Mouse (Mus musculus): Measurements from ENCODE around the gene Cyp2w1. TPM values are rescaled to one million over a fixed set of nuclear protein-coding genes. Genes with fewer than 3 reads are reported as not detected.

Gene Cyp2w1
- polyA plus RNA-seq, 1 experiment from 2014 or later = not detected

DNA sequence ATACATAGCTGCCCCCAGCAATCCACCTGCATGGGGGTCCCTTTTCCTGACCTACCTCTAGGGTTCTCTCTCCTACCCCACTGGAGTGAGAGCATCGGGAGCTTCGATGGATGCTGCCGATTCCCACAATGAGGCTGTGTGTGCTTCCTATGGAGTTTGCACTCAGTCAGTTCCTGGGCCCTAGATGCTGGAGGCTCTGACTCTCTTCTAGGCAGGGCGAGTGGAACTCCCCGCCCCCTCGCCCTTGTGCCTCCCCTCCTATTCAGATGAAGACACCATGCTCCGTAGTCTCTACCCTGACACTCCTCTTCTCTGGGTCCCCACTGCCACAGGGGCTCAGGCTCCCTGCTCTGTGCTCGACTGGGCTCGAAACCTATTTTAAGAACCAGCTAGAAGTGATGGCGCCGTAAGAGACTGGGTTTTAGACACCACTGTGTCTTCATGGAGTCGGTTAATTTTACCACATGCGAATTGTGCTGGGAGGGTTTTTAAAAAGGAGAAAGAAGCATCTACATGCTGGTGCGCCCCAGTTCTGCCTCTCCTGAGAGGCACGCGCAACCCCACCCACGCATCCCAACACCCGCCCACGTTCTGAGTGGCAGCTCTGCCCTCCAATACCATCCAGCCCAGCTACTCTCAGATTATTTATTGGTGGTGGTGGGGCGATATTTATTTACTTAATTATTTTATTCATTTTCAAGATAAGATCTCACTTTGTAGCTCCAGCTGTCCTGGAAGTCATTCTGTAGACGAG lies 34.5 kb upstream of the Cyp2w1 start:
- WGBS = 61% methylated on average over 21 of the region's 21 CpGs
- no peaks in the 10 kb centered on the region for H3K27me3 ChIP-seq (ENCODE audit: control insufficient read depth, insufficient read depth, low read length)
- no peak overlapping the region for H3K4me3 ChIP-seq (replicated peaks; ENCODE audit: low read depth, low read length)
- H3K9me3 ChIP-seq (ENCODE audit: control insufficient read depth, low read length) = no peaks in the 10 kb centered on the region
- ATAC-seq (ENCODE audit: low FRiP score, low TSS enrichment) (no peak), DNase-seq (no peak)
- no peak overlapping the region for H3K4me2 ChIP-seq (ENCODE audit: low read length)
- no peaks in the 10 kb centered on the region for H3K4me1 ChIP-seq (ENCODE audit: control insufficient read depth, insufficient read depth, low read length)
- no peak overlapping the region for H3K9ac ChIP-seq (replicated peaks; ENCODE audit: low read length)
- H3K27ac ChIP-seq (replicated peaks; ENCODE audit: low read depth, low read length) = no peak overlapping the region
- no peaks in the 10 kb centered on the region for H3K36me3 ChIP-seq (ENCODE audit: control insufficient read depth, insufficient read depth, low read length)

DNA sequence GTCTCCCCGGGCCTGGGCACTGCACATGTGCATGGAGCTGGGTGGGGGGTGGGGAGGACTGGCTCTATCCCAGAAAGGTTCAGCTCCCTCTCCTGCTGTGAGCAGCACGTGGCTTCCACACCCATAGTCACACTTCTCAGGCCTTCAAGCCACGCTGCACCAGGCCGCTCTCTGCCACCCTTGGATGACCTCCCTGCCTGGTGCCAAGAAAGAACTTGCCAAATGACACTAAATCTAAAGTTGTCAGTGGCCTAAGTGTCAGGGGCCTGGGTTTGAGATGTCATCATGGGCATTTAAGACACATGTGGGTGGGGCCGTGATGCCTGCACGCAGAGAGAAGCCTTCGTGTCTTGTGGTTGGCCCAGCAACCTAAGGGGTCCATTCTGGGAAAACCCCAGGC lies 32.0 kb upstream of the Cyp2w1 start:
- H3K4me2 ChIP-seq (ENCODE audit: low read length) = no peak overlapping the region
- H3K27me3 ChIP-seq (ENCODE audit: control insufficient read depth, insufficient read depth, low read length) = peaks cover 18% of the 10 kb centered on the region
- 81% methylated on average over 7 of the region's 7 CpGs for WGBS
- H3K4me3 ChIP-seq (replicated peaks; ENCODE audit: low read depth, low read length) = no peak overlapping the region
- ATAC-seq (ENCODE audit: low FRiP score, low TSS enrichment) (no peak), DNase-seq (no peak)
- no peaks in the 10 kb centered on the region for H3K9me3 ChIP-seq (ENCODE audit: control insufficient read depth, low read length)
- no peak overlapping the region for H3K9ac ChIP-seq (replicated peaks; ENCODE audit: low read length)
- no peaks in the 10 kb centered on the region for H3K36me3 ChIP-seq (ENCODE audit: control insufficient read depth, insufficient read depth, low read length)
- H3K4me1 ChIP-seq (ENCODE audit: control insufficient read depth, insufficient read depth, low read length) = peaks cover 4% of the 10 kb centered on the region; the same call in 1 of the 2 replicates
- no peak overlapping the region for H3K27ac ChIP-seq (replicated peaks; ENCODE audit: low read depth, low read length)

DNA sequence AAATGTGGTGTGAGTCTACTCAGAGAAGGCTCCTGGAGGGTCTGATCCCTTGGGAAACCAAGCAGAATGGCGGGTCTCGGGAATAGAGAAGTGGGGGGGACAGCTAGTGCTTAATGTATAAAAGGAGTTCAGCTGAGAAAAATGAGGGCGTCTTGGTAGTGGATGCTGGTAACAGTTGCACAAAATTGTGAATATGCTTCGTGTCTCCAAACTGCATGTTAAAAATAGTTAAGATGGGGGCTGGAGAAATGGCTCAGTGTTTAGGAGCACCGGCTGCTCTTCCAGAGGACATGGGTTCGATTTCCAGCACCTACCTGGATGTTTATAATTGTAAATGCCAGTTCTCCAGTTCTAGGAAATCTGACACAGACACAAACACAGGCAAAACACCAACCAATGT lies 31.1 kb upstream of the Cyp2w1 start:
- no peaks in the 10 kb centered on the region for H3K36me3 ChIP-seq (ENCODE audit: control insufficient read depth, insufficient read depth, low read length)
- no peak overlapping the region for H3K4me2 ChIP-seq (ENCODE audit: low read length)
- H3K9me3 ChIP-seq (ENCODE audit: control insufficient read depth, low read length) = no peaks in the 10 kb centered on the region
- no peak overlapping the region for H3K27ac ChIP-seq (replicated peaks; ENCODE audit: low read depth, low read length)
- DNase-seq = no peak
- no peak overlapping the region for H3K9ac ChIP-seq (replicated peaks; ENCODE audit: low read length)
- H3K4me3 ChIP-seq (replicated peaks; ENCODE audit: low read depth, low read length) = no peak overlapping the region
- peaks cover 25% of the 10 kb centered on the region for H3K27me3 ChIP-seq (ENCODE audit: control insufficient read depth, insufficient read depth, low read length)
- ATAC-seq (ENCODE audit: low FRiP score, low TSS enrichment) = no peak
- 85% methylated on average over 6 of the region's 6 CpGs for WGBS
- peaks cover 4% of the 10 kb centered on the region; the same call in 1 of the 2 replicates for H3K4me1 ChIP-seq (ENCODE audit: control insufficient read depth, insufficient read depth, low read length)

DNA sequence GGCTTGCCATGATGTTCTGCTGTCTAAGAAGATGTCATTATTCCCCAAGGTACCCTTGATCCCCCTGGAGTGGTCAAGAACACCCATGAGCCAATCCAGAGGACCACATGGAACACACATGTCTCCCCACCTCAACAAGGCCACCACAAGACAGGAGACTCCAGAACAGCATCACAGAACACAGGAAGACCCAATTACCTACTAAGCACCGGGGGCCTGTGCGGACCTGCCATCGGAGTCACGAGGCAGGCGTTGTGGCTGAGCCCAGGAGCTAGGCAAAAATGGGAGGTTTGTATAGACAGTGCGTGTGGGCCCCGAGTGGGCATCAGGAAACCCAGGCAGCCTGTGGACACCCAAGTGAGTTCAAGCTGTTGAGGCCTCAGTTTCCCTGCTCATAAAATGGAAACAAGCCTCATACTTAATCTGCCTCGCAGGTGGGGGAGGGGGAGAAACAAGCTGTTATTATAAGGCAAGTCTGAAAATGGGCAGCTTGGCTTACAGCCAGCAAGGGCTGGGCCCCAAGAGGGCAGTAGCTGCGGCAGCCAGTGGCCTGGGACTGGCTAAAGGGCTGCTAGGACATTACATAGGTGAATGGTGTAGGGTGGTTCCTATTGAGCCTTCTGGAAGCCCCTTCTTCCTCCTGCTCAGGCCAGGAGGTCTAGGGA lies 29.0 kb upstream of the Cyp2w1 start:
- Histone ChIP-seq H3K27ac (replicated peaks; ENCODE audit: low read depth, low read length) (no peak overlapping the region), H3K4me1 (ENCODE audit: control insufficient read depth, insufficient read depth, low read length) (peaks cover 4% of the 10 kb centered on the region; the same call in 1 of the 2 replicates), H3K36me3 (ENCODE audit: control insufficient read depth, insufficient read depth, low read length) (no peaks in the 10 kb centered on the region), H3K9ac (replicated peaks; ENCODE audit: low read length) (no peak overlapping the region), H3K27me3 (ENCODE audit: control insufficient read depth, insufficient read depth, low read length) (peaks cover 30% of the 10 kb centered on the region), H3K9me3 (ENCODE audit: control insufficient read depth, low read length) (no peaks in the 10 kb centered on the region), H3K4me3 (replicated peaks; ENCODE audit: low read depth, low read length) (peak overlapping the region; percentile 68; the same call in 1 of the 2 replicates), H3K4me2 (ENCODE audit: low read length) (peak overlapping the region; percentile 80)
- WGBS = 82% methylated on average over 9 of the region's 9 CpGs
- DNase-seq = no peak
- ATAC-seq (ENCODE audit: low FRiP score, low TSS enrichment) = no peak

DNA sequence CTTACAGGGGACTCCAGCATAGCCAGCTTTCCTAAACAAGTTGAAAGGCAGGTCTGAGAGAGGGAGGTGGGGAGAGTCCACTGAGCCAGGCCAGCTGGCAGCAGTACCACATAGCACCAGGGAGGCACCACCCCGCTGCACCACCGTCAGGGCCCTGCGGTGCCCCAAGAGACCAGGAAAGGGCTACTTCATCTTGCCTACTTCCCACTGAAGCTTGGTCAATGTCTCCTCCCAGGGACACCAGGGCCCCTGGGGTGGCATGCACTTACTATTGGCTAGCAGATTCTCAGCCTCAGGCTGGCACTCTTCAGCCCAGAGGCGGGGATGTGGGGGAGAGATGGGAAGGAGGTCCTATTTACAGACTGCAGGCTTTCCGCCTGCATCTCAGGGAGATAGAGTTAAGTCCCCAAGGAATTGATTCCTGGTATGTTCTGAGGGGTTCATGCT lies 28.3 kb upstream of the Cyp2w1 start:
- Histone ChIP-seq H3K4me1 (ENCODE audit: control insufficient read depth, insufficient read depth, low read length) (peaks cover 4% of the 10 kb centered on the region; the same call in 1 of the 2 replicates), H3K9me3 (ENCODE audit: control insufficient read depth, low read length) (no peaks in the 10 kb centered on the region), H3K27ac (replicated peaks; ENCODE audit: low read depth, low read length) (no peak overlapping the region), H3K36me3 (ENCODE audit: control insufficient read depth, insufficient read depth, low read length) (no peaks in the 10 kb centered on the region), H3K4me2 (ENCODE audit: low read length) (peak overlapping the region; percentile 80), H3K4me3 (replicated peaks; ENCODE audit: low read depth, low read length) (peak overlapping the region; percentile 68), H3K9ac (replicated peaks; ENCODE audit: low read length) (peak overlapping the region; percentile 84), H3K27me3 (ENCODE audit: control insufficient read depth, insufficient read depth, low read length) (peaks cover 30% of the 10 kb centered on the region)
- no peak for ATAC-seq (ENCODE audit: low FRiP score, low TSS enrichment)
- WGBS = 54% methylated on average over 5 of the region's 5 CpGs
- DNase-seq = peak; percentile 20

DNA sequence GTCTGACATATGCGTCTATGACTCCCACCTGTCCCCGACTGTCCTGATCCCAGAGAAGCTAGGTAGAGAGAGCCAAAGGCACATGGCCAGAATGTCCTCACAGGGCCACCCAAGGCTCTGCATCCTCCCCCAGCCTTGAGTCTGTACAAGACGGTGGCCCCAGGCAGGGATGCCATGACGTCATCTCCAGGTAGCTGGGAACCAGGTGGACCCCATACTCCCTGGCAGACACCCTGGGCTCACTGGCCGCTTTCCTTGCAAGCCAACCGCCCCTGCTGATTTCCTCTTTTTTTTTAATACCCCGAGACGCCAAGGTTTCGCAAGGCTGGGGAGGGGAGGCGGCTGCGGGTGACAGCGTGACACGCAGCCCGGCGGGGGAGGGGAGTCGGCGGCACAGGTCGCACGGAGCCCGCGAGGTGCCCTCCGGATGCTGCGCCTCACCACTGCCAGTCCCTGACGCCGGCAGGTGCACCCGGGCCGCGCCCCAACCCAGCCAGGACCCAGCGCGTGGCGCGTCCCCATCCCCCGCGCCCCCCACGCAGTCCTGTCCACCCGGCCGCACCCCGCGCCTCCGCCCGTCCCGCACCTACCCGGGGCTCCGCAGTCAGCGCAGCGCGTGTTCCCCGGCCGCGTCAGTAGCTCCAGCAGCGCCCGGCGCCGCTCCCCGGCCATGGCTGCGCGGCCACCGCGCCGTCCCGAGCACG lies 27.6 kb upstream of the Cyp2w1 start:
- Histone ChIP-seq H3K9ac (replicated peaks; ENCODE audit: low read length) (peak overlapping the region; percentile 84), H3K27me3 (ENCODE audit: control insufficient read depth, insufficient read depth, low read length) (peaks cover 30% of the 10 kb centered on the region), H3K36me3 (ENCODE audit: control insufficient read depth, insufficient read depth, low read length) (no peaks in the 10 kb centered on the region), H3K9me3 (ENCODE audit: control insufficient read depth, low read length) (no peaks in the 10 kb centered on the region), H3K4me1 (ENCODE audit: control insufficient read depth, insufficient read depth, low read length) (peaks cover 4% of the 10 kb centered on the region; the same call in 1 of the 2 replicates), H3K4me3 (replicated peaks; ENCODE audit: low read depth, low read length) (peak overlapping the region; percentile 68), H3K4me2 (ENCODE audit: low read length) (peak overlapping the region; percentile 80), H3K27ac (replicated peaks; ENCODE audit: low read depth, low read length) (peak overlapping the region; percentile 67)
- WGBS = 2% methylated on average over 46 of the region's 62 CpGs
- DNase-seq (peak; percentile 54), ATAC-seq (ENCODE audit: low FRiP score, low TSS enrichment) (peak; percentile 61)

DNA sequence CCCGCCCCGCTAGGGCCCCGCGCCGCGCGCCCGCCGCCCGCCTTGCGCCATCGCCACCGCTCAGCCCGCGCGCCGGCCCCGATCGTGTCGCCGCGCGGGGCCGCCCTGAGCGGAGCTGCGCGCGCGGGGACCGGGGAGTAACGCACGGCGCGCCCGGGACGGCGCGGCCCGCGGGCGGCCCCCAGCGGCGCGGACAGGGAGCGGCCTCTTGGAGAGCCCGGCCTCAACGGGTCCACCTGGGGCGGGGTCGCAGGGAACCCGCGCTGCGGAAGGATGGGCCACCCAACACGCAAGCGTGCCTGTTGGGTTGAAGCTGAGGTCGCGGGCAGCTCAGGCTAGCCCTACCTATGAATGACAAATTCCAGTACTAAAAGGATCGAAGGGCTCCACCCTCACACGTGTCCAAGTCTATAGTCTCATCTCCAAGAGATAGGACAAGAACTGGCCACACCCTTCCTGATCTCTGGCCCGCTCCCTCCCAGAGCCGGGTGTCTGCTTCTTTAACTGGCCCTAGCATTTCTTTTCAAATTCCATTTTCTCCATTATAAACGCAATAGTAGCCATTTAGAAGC lies 26.9 kb upstream of the Cyp2w1 start, which contains the start of gene Adap1:
Gene Adap1 (minus strand): TSS at position 228 of the 572 bp plus-strand sequence.
- ATAC-seq (ENCODE audit: low FRiP score, low TSS enrichment) (peak; percentile 83), DNase-seq (peak; percentile 85)
- WGBS = 3% methylated on average over 57 of the region's 61 CpGs
- peak within 1 kb of the TSS; percentile 68 for H3K4me3 ChIP-seq (replicated peaks; ENCODE audit: low read depth, low read length)
- H3K9me3 ChIP-seq (ENCODE audit: control insufficient read depth, low read length) = no peaks in the 10 kb centered on the region
- peaks cover 30% of the 10 kb centered on the region for H3K27me3 ChIP-seq (ENCODE audit: control insufficient read depth, insufficient read depth, low read length)
- peak within 1 kb of the TSS; percentile 67 for H3K27ac ChIP-seq (replicated peaks; ENCODE audit: low read depth, low read length)
- H3K36me3 ChIP-seq (ENCODE audit: control insufficient read depth, insufficient read depth, low read length) = no peaks in the 10 kb centered on the region
- peak within 1 kb of the TSS; percentile 80 for H3K4me2 ChIP-seq (ENCODE audit: low read length)
- peak within 1 kb of the TSS; percentile 84 for H3K9ac ChIP-seq (replicated peaks; ENCODE audit: low read length)
- peaks cover 4% of the 10 kb centered on the region; the same call in 1 of the 2 replicates for H3K4me1 ChIP-seq (ENCODE audit: control insufficient read depth, insufficient read depth, low read length)

DNA sequence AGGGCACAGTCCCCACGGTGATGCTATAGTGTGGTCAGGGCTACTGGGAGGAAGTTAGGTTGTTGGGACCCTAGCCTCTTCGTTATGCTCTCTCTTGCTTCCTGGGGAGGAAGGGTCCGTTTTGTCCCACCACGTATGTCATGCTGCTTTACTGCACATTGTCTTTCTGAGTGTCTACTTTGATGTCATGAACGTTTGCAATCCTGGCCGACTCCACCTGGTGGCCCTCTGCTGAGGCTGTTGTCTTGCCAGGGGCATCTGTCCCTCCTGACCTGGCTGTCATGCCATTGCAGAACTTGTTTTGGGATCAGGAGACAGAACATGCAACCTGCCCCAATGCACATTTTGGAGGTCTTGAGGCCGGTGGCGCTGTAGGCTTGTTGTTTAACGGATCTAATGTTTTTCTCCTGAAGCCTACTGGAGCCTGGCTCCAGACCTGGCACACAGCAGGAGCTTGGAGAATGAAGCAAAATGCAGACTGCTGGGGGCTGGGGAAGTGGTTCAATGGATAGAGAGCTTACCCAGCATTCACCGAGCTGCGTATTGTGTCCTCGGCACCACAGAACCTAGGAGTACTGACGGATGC lies 26.2 kb upstream of the Cyp2w1 start:
- H3K4me3 ChIP-seq (replicated peaks; ENCODE audit: low read depth, low read length) = no peak overlapping the region
- peaks cover 4% of the 10 kb centered on the region; the same call in 1 of the 2 replicates for H3K4me1 ChIP-seq (ENCODE audit: control insufficient read depth, insufficient read depth, low read length)
- no peak overlapping the region for H3K9ac ChIP-seq (replicated peaks; ENCODE audit: low read length)
- H3K9me3 ChIP-seq (ENCODE audit: control insufficient read depth, low read length) = no peaks in the 10 kb centered on the region
- no peak overlapping the region for H3K27ac ChIP-seq (replicated peaks; ENCODE audit: low read depth, low read length)
- DNase-seq = no peak
- peaks cover 30% of the 10 kb centered on the region for H3K27me3 ChIP-seq (ENCODE audit: control insufficient read depth, insufficient read depth, low read length)
- H3K36me3 ChIP-seq (ENCODE audit: control insufficient read depth, insufficient read depth, low read length) = no peaks in the 10 kb centered on the region
- no peak overlapping the region for H3K4me2 ChIP-seq (ENCODE audit: low read length)
- WGBS = 65% methylated on average over 13 of the region's 13 CpGs
- ATAC-seq (ENCODE audit: low FRiP score, low TSS enrichment) = no peak

Measured in midbrain, embryonic 14.5 days (tissue).